Mouse (Mus musculus) intestine, postnatal 0 days (tissue): ENCODE data around the gene Pkd1. TPM values are rescaled to one million over a fixed set of nuclear protein-coding genes. Genes with fewer than 3 reads are reported as not detected.

Experiments used
- ATAC-seq: fragments of 200-750 bp; cut with Nextera tagmentation; 2 replicates; pipeline ENCODE4 v1.8.0; 2017; ENCODE audit warnings: mild to moderate bottlenecking, moderate TSS enrichment, moderate library complexity
- H3K27ac ChIP-seq: fragments of 300-500 bp; sonication (generic); 2 replicates; pipeline ENCODE4 v1.5.1; 2014; ENCODE audit warnings: mild to moderate bottlenecking, low read depth, low read length, moderate library complexity
- H3K27me3 ChIP-seq: fragments of 300-500 bp; sonication (generic); replicated peaks from 2 replicates; pipeline ENCODE4 v1.6.1; 2014; ENCODE audit warnings: low read length, mixed read lengths; ENCODE audit not compliant: control insufficient read depth, insufficient read depth
- H3K36me3 ChIP-seq: fragments of 300-500 bp; sonication (generic); 2 replicates; pipeline ENCODE4 v1.6.1; 2014; ENCODE audit warnings: mild to moderate bottlenecking, moderate library complexity; ENCODE audit not compliant: control insufficient read depth, insufficient read depth
- H3K4me1 ChIP-seq: fragments of 300-500 bp; sonication (generic); replicated peaks from 2 replicates; pipeline ENCODE4 v1.6.1; 2014; ENCODE audit warnings: antibody characterized with exemption, low read length, mixed read lengths; ENCODE audit not compliant: control insufficient read depth, insufficient read depth
- H3K4me2 ChIP-seq: fragments of 300-500 bp; sonication (generic); replicated peaks from 2 replicates; pipeline ENCODE4 v1.6.1; 2014; ENCODE audit warnings: low read depth, mild to moderate bottlenecking, moderate library complexity
- H3K4me3 ChIP-seq: fragments of 300-500 bp; sonication (generic); 2 replicates; pipeline ENCODE4 v1.5.1; 2014; ENCODE audit warnings: low read depth, low read length
- H3K9ac ChIP-seq: fragments of 300-500 bp; sonication (generic); 2 replicates; pipeline ENCODE4 v1.6.1; 2014; ENCODE audit warnings: mild to moderate bottlenecking, low read depth, low read length
- H3K9me3 ChIP-seq: fragments of 300-500 bp; sonication (generic); 2 replicates; pipeline ENCODE4 v1.6.1; 2016; ENCODE audit warnings: mixed run types; ENCODE audit not compliant: control insufficient read depth
- CTCF ChIP-seq: sonication (generic); IDR thresholded peaks from 2 replicates; pipeline ENCODE4 v1.5.1; 2016; ENCODE audit warnings: low read depth, mild to moderate bottlenecking, control low read depth, antibody characterized with exemption, moderate library complexity
- WGBS: fragments of 180-500 bp; shearing (Covaris S2); extraction: QIAGEN DNeasy Blood & Tissue Kit; methylation state at CpG from one replicate; pipeline ENCODE4 v1.1.7; 2014; 5-methylcytosine and 5-hydroxymethylcytosine counted together
- polyA plus RNA-seq: library from polyadenylated mRNA; unstranded; fragments of >200 nt; fragmentation: Nextera tagmentation; extraction: Ambion mirVana; gene quantifications from 2 replicates; pipeline ENCODE4 v1.2.1, GENCODE M21; 2015

Gene Pkd1
- polyA plus RNA-seq, 1 experiment from 2014 or later, result 5.4 TPM

GRCm38 (mm10) chr17:24527315-24527714 lies 22.3 kb upstream of the Pkd1 start:
- Histone ChIP-seq H3K27ac (peak overlapping the region; percentile 64), H3K4me3 (peak overlapping the region; percentile 96), H3K4me1 (peaks cover 11% of the 10 kb centered on the region; the same call in 1 of the 2 replicates), H3K27me3 (no peaks in the 10 kb centered on the region), H3K9ac (peak overlapping the region; percentile 81), H3K4me2 (peak overlapping the region; percentile 68), H3K9me3 (no peaks in the 10 kb centered on the region), H3K36me3 (peaks cover 14% of the 10 kb centered on the region; the same call in 1 of the 2 replicates)
- no peak for ATAC-seq
- 0% methylated on average over 18 of the region's 19 CpGs for WGBS
- TF ChIP-seq CTCF, result no peak

- under 1% methylated on average over 40 of the region's 40 CpGs for WGBS
- peak; percentile 97 for ATAC-seq
- peak within 1 kb of the TSS; percentile 96 for H3K4me3 ChIP-seq
- H3K27me3 ChIP-seq, result no peaks in the 10 kb centered on the region
- H3K9me3 ChIP-seq, result no peaks in the 10 kb centered on the region
- peaks cover 12% of the 10 kb centered on the region; the same call in 1 of the 2 replicates for H3K36me3 ChIP-seq
- peak within 1 kb of the TSS; percentile 74 for H3K4me2 ChIP-seq
- peaks cover 11% of the 10 kb centered on the region; the same call in 1 of the 2 replicates for H3K4me1 ChIP-seq
- H3K27ac ChIP-seq, result peak within 1 kb of the TSS; percentile 64
- H3K9ac ChIP-seq, result peak within 1 kb of the TSS; percentile 81
- no peak for TF ChIP-seq CTCF
Measured at GRCm38 (mm10) chr17:24527723-24528559, 21.7 kb upstream of the Pkd1 start, which contains the start of gene Traf7. TSS of gene Traf7 (minus strand) at chr17:24527938.

GRCm38 (mm10) chr17:24528560-24528918 lies 21.1 kb upstream of the Pkd1 start:
- H3K9ac ChIP-seq, result peak overlapping the region; percentile 51
- H3K36me3 ChIP-seq, result peaks cover 8% of the 10 kb centered on the region; the same call in 1 of the 2 replicates
- TF ChIP-seq CTCF, result no peak
- H3K4me2 ChIP-seq, result peak overlapping the region; percentile 74
- H3K9me3 ChIP-seq, result no peaks in the 10 kb centered on the region
- no peaks in the 10 kb centered on the region for H3K27me3 ChIP-seq
- no peak for ATAC-seq
- H3K4me1 ChIP-seq, result peaks cover 17% of the 10 kb centered on the region
- H3K4me3 ChIP-seq, result peak overlapping the region; percentile 96
- WGBS, result 0% methylated on average over 8 of the region's 8 CpGs
- H3K27ac ChIP-seq, result peak overlapping the region; percentile 58

- Histone ChIP-seq H3K27ac (peak overlapping the region; percentile 58), H3K4me3 (peak overlapping the region; percentile 96), H3K4me2 (peak overlapping the region; percentile 74), H3K9ac (peak overlapping the region; percentile 51), H3K9me3 (no peaks in the 10 kb centered on the region), H3K27me3 (no peaks in the 10 kb centered on the region), H3K36me3 (peaks cover 8% of the 10 kb centered on the region; the same call in 1 of the 2 replicates), H3K4me1 (peaks cover 17% of the 10 kb centered on the region)
- peak; percentile 95 for TF ChIP-seq CTCF
- no peak for ATAC-seq
- WGBS, result under 1% methylated on average over 4 of the region's 4 CpGs
Measured at GRCm38 (mm10) chr17:24529007-24529451, 20.6 kb upstream of the Pkd1 start.

- TF ChIP-seq CTCF, result no peak
- H3K4me1 ChIP-seq, result peaks cover 17% of the 10 kb centered on the region
- peak overlapping the region; percentile 23; the same call in 1 of the 2 replicates for H3K27ac ChIP-seq
- 20% methylated on average over 5 of the region's 5 CpGs for WGBS
- ATAC-seq, result no peak
- H3K4me2 ChIP-seq, result peak overlapping the region; percentile 74
- H3K4me3 ChIP-seq, result peak overlapping the region; percentile 96
- H3K36me3 ChIP-seq, result peaks cover 8% of the 10 kb centered on the region; the same call in 1 of the 2 replicates
- no peak overlapping the region for H3K9ac ChIP-seq
- H3K27me3 ChIP-seq, result no peaks in the 10 kb centered on the region
- H3K9me3 ChIP-seq, result no peaks in the 10 kb centered on the region
Measured at GRCm38 (mm10) chr17:24529883-24530282, 19.8 kb upstream of the Pkd1 start.

GRCm38 (mm10) chr17:24530361-24531050 lies 19.1 kb upstream of the Pkd1 start:
- ATAC-seq, result no peak
- peak; percentile 67 for TF ChIP-seq CTCF
- H3K27ac ChIP-seq, result peak overlapping the region; percentile 4; the same call in 1 of the 2 replicates
- 35% methylated on average over 8 of the region's 8 CpGs for WGBS
- peak overlapping the region; percentile 74; the same call in 1 of the 2 replicates for H3K4me2 ChIP-seq
- H3K4me3 ChIP-seq, result no peak overlapping the region
- H3K4me1 ChIP-seq, result peaks cover 15% of the 10 kb centered on the region
- H3K36me3 ChIP-seq, result peaks cover 8% of the 10 kb centered on the region; the same call in 1 of the 2 replicates
- no peak overlapping the region for H3K9ac ChIP-seq
- H3K27me3 ChIP-seq, result no peaks in the 10 kb centered on the region
- H3K9me3 ChIP-seq, result no peaks in the 10 kb centered on the region
